Mouse (Mus musculus): Measurements from ENCODE around the gene Slamf8. TPM values are rescaled to one million over a fixed set of nuclear protein-coding genes. Genes with fewer than 3 reads are reported as not detected.

The Slamf8 gene
- polyA plus RNA-seq, 1 experiment from 2014 or later, result not detected

Other genes starting within 250 kb of the Slamf8 start
- 0.03 and 0.06 TPM in 2 replicates for gene Kcnj10, start 249.4 kb downstream of the Slamf8 start, polyA plus RNA-seq (2015; fragmentation: Nextera tagmentation; extraction: Ambion mirVana)
- 3.2 and 3.6 TPM in 2 replicates for gene Pigm, start 214.0 kb downstream of the Slamf8 start, polyA plus RNA-seq (2015; fragmentation: Nextera tagmentation; extraction: Ambion mirVana)
- 0.83 and 1.1 TPM in 2 replicates for gene Slamf9, start 115.2 kb downstream of the Slamf8 start, polyA plus RNA-seq (2015; fragmentation: Nextera tagmentation; extraction: Ambion mirVana)
- gene Igsf9, start 108.8 kb downstream of the Slamf8 start, polyA plus RNA-seq (2015; fragmentation: Nextera tagmentation; extraction: Ambion mirVana), result 2.9 and 7.7 TPM in 2 replicates
- 276 and 327 TPM in 2 replicates for gene Tagln2, start 90.5 kb downstream of the Slamf8 start, polyA plus RNA-seq (2015; fragmentation: Nextera tagmentation; extraction: Ambion mirVana)
- 2.3 and 3.3 TPM in 2 replicates for gene Cfap45, start 69.8 kb downstream of the Slamf8 start, polyA plus RNA-seq (2015; fragmentation: Nextera tagmentation; extraction: Ambion mirVana)
- 0.34 and 0.55 TPM in 2 replicates for gene Vsig8, start 34.6 kb downstream of the Slamf8 start, polyA plus RNA-seq (2015; fragmentation: Nextera tagmentation; extraction: Ambion mirVana)
- not detected in 2 replicates for gene Fcrl6, start 12.0 kb upstream of the Slamf8 start, polyA plus RNA-seq (2015; fragmentation: Nextera tagmentation; extraction: Ambion mirVana)
- 11.3 and 11.9 TPM in 2 replicates for gene Dusp23, start 42.4 kb upstream of the Slamf8 start, polyA plus RNA-seq (2015; fragmentation: Nextera tagmentation; extraction: Ambion mirVana)
- gene Crp, start 107.5 kb upstream of the Slamf8 start, polyA plus RNA-seq (2015; fragmentation: Nextera tagmentation; extraction: Ambion mirVana), result 0.52 TPM in 1 of 2 replicates, not detected in the other

Measured in heart, embryonic 15.5 days (tissue).